In genomic region chr3:88772399-88772798, GRCm38 (mm10) we compare ENCODE assay signal across 8 mouse cellular contexts. TPM values are rescaled to one million over a fixed set of nuclear protein-coding genes. Genes with fewer than 3 reads are reported as not detected.
DNase-seq lines count a peak whose midpoint lies in the region; ATAC-seq and TF ChIP-seq lines count a peak whose summit lies in the region.
"Not testable (repeated sequence)": the region's sequence is repeated elsewhere in the genome, so short reads cannot be mapped to it uniquely, and the experiment has no call there.

No protein-coding gene starts in this region.

- not testable (repeated sequence) for H3K27ac ChIP-seq in CH12.LX (ENCODE audit: insufficient read depth, low read depth); forebrain, embryonic 14.5 days (ENCODE audit: low read depth, low read length); heart, postnatal 0 days (ENCODE audit: low read depth); liver, embryonic 12.5 days

- in situ Hi-C loops in CH12.LX (cut with MboI; ENCODE audit: low pct_ligation_motif_present, low pct_unique_long_range_greater_than_20kb, low sequenced_read_pairs), result not testable (repeated sequence)

- H3K36me3 ChIP-seq in CH12.LX (replicated peaks in 1 of 2; ENCODE audit: control insufficient read depth in 1 of 2, insufficient read depth in 1 of 2, low read length in 1 of 2); forebrain, embryonic 14.5 days (ENCODE audit: control insufficient read depth, insufficient read depth, low read length); heart, postnatal 0 days (replicated peaks; ENCODE audit: control insufficient read depth, insufficient read depth, low read length); liver, embryonic 12.5 days: not testable (repeated sequence)

- peak overlapping the region; percentile 43; the same call in 1 of the 2 replicates for H3K4me2 ChIP-seq in CH12.LX (ENCODE audit: insufficient read depth, low read depth, poor library complexity, severe bottlenecking)
- H3K4me2 ChIP-seq in forebrain, embryonic 14.5 days (ENCODE audit: low read length), result peak overlapping the region; percentile 47
- not testable (repeated sequence) for H3K4me2 ChIP-seq in heart, postnatal 0 days (ENCODE audit: low read depth, low read length)
- H3K4me2 ChIP-seq in liver, embryonic 12.5 days, result peak overlapping the region; percentile 44

- 0% methylated on average over 19 of the region's 19 CpGs for WGBS in forebrain, embryonic 14.5 days
- 2% methylated on average over 18 of the region's 19 CpGs for WGBS in heart, postnatal 0 days
- WGBS in liver, embryonic 12.5 days (ENCODE audit: insufficient replicate concordance), result under 1% methylated on average over 19 of the region's 19 CpGs

- not testable (repeated sequence) for TF ChIP-seq RAD21 in CH12.LX (IDR thresholded peaks at IDR 0.05; ENCODE audit: low read depth, low read length)

- not testable (repeated sequence) for TF ChIP-seq CTCF in CH12.LX (conservative IDR thresholded peaks at IDR 0.05 in 1 of 2, IDR thresholded peaks at IDR 0.05 in 1 of 2; ENCODE audit: low read depth in 2 of 2, low read length in 2 of 2); heart, postnatal 0 days (IDR thresholded peaks at IDR 0.05; ENCODE audit: low read depth)

- H3K4me3 ChIP-seq in CH12.LX (replicated peaks in 1 of 3; ENCODE audit: low read depth in 2 of 3, low read length in 2 of 3, poor library complexity in 1 of 3); heart, postnatal 0 days (ENCODE audit: low read depth, low read length); liver, embryonic 12.5 days: not testable (repeated sequence)
- peak overlapping the region; percentile 40 for H3K4me3 ChIP-seq in forebrain, embryonic 14.5 days (ENCODE audit: low read depth, low read length)

- H3K79me2 ChIP-seq in CH12.LX (replicated peaks; ENCODE audit: control insufficient read depth, extremely low read depth, insufficient read depth, poor library complexity, severe bottlenecking), result peaks cover 10% of the 10 kb centered on the region

- DNase-seq in CH12.LX (ENCODE audit: extremely low read depth), result peak; percentile 85
- peak; percentile 94 for DNase-seq in forebrain, embryonic 14.5 days (ENCODE audit: low spot score)
- peak; percentile 62 for DNase-seq in heart, postnatal 0 days (ENCODE audit: low spot score)
- DNase-seq in kidney, postnatal 25 days, result peak; percentile 89 to 91
- peak; percentile 89 for DNase-seq in naive thymus-derived CD4-positive, alpha-beta T cell, adult 2 months (ENCODE audit: low read depth)
- peak; percentile 87 to 89 for DNase-seq in spleen, postnatal 4 days (ENCODE audit: low spot score in 2 of 2)

- not testable (repeated sequence) for TF ChIP-seq POLR2A in CH12.LX (IDR thresholded peaks at IDR 0.05; ENCODE audit: low read depth, low read length)

- not testable (repeated sequence) for H3K4me1 ChIP-seq in CH12.LX (ENCODE audit: control insufficient read depth in 1 of 2, insufficient read depth in 2 of 2); forebrain, embryonic 14.5 days (ENCODE audit: control insufficient read depth, insufficient read depth, low read length); heart, postnatal 0 days (ENCODE audit: control insufficient read depth, insufficient read depth); liver, embryonic 12.5 days

- dilution Hi-C loops in CH12.LX (cut with MboI; ENCODE audit: extremely low pct_ligation_motif_present, extremely low pct_unique_long_range_greater_than_20kb, low sequenced_read_pairs), result not testable (repeated sequence)

- TF ChIP-seq EP300 in CH12.LX (IDR thresholded peaks at IDR 0.05; ENCODE audit: low read length); heart, postnatal 0 days (IDR thresholded peaks at IDR 0.05; ENCODE audit: low read depth): not testable (repeated sequence)

- not testable (repeated sequence) for H3K27me3 ChIP-seq in CH12.LX (replicated peaks); forebrain, embryonic 14.5 days (replicated peaks; ENCODE audit: control insufficient read depth, insufficient read depth, low read length); heart, postnatal 0 days (ENCODE audit: control insufficient read depth, insufficient read depth, low read length); liver, embryonic 12.5 days (replicated peaks)

- not testable (repeated sequence) for H3K9me3 ChIP-seq in CH12.LX (replicated peaks; ENCODE audit: low read length); forebrain, embryonic 14.5 days (replicated peaks; ENCODE audit: control insufficient read depth, low read length); heart, postnatal 0 days (replicated peaks; ENCODE audit: control insufficient read depth, low read length); liver, embryonic 12.5 days (replicated peaks)

- not testable (repeated sequence) for H3K9ac ChIP-seq in CH12.LX (ENCODE audit: insufficient read depth, low read depth); forebrain, embryonic 14.5 days (ENCODE audit: low read length); heart, postnatal 0 days (replicated peaks; ENCODE audit: low read depth, low read length); liver, embryonic 12.5 days

- peak; percentile 84 for ATAC-seq in cerebellum, adult (ENCODE audit: insufficient number of reproducible peaks, low FRiP score, low TSS enrichment)
- peak; percentile 79 for ATAC-seq in forebrain, embryonic 14.5 days
- ATAC-seq in heart, postnatal 0 days (ENCODE audit: insufficient read depth, low read depth), result peak; percentile 54; the same call in 1 of the 2 replicates
- peak; percentile 58 for ATAC-seq in liver, embryonic 12.5 days

TF ChIP-seq in CH12.LX, 34 proteins besides CTCF, POLR2A, EP300 and RAD21:
- peak; percentile 71 for TF ChIP-seq ELF1 (IDR thresholded peaks at IDR 0.05; ENCODE audit: low read depth, low read length)

RNA-seq across cellular contexts. Expression of gene Syt11, which starts 2.6 kb away (rescaled TPM):
- 3.8 and 4.5 TPM in 2 replicates for total RNA-seq in CH12.LX (2012; rRNA removed)
- 5.4 and 5.7 TPM in 2 replicates for total RNA-seq in CH12.LX (2014; rRNA removed)
- 8.2 and 8.8 TPM in 2 replicates for polyA plus RNA-seq in CH12.LX (2012; ENCODE audit: insufficient read length, low read depth)
- 188 and 214 TPM in 2 replicates for polyA plus RNA-seq in forebrain, embryonic 14.5 days (2014; fragmentation: Nextera tagmentation; extraction: Ambion mirVana)
- total RNA-seq in heart, postnatal 0 days (2014; rRNA removed; ENCODE audit: low replicate concordance), result 3.5 and 13.4 TPM in 2 replicates
- polyA plus RNA-seq in heart, postnatal 0 days (2015; fragmentation: Nextera tagmentation; extraction: Ambion mirVana), result 3.2 and 4.7 TPM in 2 replicates
- 1.4 and 1.5 TPM in 2 replicates for polyA plus RNA-seq in liver, embryonic 12.5 days (2016; fragmentation: Nextera tagmentation; extraction: Ambion mirVana)

RNA-seq across cellular contexts. Expression of gene Rit1, which starts 55.8 kb away (rescaled TPM):
- 21.4 and 23.7 TPM in 2 replicates for total RNA-seq in CH12.LX (2012; rRNA removed)
- 28.7 and 29.1 TPM in 2 replicates for total RNA-seq in CH12.LX (2014; rRNA removed)
- 18.4 and 20.6 TPM in 2 replicates for polyA plus RNA-seq in CH12.LX (2012; ENCODE audit: insufficient read length, low read depth)
- polyA plus RNA-seq in forebrain, embryonic 14.5 days (2014; fragmentation: Nextera tagmentation; extraction: Ambion mirVana), result 57.8 and 59.0 TPM in 2 replicates
- 65.8 and 82.6 TPM in 2 replicates for total RNA-seq in heart, postnatal 0 days (2014; rRNA removed; ENCODE audit: low replicate concordance)
- polyA plus RNA-seq in heart, postnatal 0 days (2015; fragmentation: Nextera tagmentation; extraction: Ambion mirVana), result 85.4 and 119 TPM in 2 replicates
- polyA plus RNA-seq in liver, embryonic 12.5 days (2016; fragmentation: Nextera tagmentation; extraction: Ambion mirVana), result 36.0 and 36.4 TPM in 2 replicates

Comparison
In these comparisons a context has a peak if more than half of its experiments do, and no peak if none do; other contexts are left out.
1. RNA of gene Syt11, which starts 2.6 kb away (polyA plus RNA-seq): 188 to 214 TPM in forebrain, embryonic 14.5 days; 8.2 to 8.8 TPM in CH12.LX, 3.2 to 4.7 TPM in heart, postnatal 0 days and 1.4 to 1.5 TPM in liver, embryonic 12.5 days; every median in the first group is over 10 times any median in the second.
2. Peak in every context shown above with its lines, with median percentiles within 50 percentile points of each other: DNase-seq and ATAC-seq.